Mouse (Mus musculus) layer of hippocampus, adult 2 months (tissue): ENCODE measurements at regions not wholly inside any gene's neighbourhood (a gene's known extent, or its start where the extent isn't known, plus 50 kb on each side); places are given as distances from the start of the nearest gene placed in this dataset.
"Not testable (repeated sequence)": the region's sequence is repeated elsewhere in the genome, so short reads cannot be mapped to it uniquely, and the experiment has no call there.

Experiments
- DNase-seq, 2 experiments: peaks; one replicate each; pipeline ENCODE4 v3.0.0; 2022; ENCODE audit warnings: low spot score in 2 of 2
- H3K27ac ChIP-seq: fragments of 200-600 bp; 2 replicates; pipeline ENCODE4 v1.8.1; 2022
- H3K4me3 ChIP-seq: fragments of 200-600 bp; 2 replicates; pipeline ENCODE4 v1.8.1; 2022; ENCODE audit warnings: mild to moderate bottlenecking
- CTCF ChIP-seq: fragments of 200-600 bp; conservative IDR thresholded peaks from 2 replicates; pipeline ENCODE4 v1.8.1; 2022; ENCODE audit warnings: antibody characterized with exemption, mild to moderate bottlenecking, moderate library complexity

DNA sequence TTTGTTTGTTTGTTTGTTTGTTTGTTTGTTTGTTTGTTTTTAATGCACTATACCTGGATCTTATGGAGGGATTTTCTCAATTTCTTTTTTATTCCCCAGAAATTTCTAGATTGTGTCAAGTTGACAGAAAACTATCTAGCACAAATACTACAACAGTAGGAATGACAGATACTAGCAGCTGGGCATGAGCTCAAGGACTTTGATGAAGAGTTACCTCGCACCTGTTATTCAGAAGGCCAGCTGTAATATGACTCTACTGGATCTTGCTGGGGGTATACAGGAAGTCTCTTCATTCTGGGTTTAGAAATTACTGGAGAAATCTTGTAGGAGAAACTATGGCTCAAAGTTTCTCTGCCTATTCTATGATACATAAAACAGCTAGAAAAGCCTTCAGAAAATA lies 994.4 kb downstream of the Basp1 start:
- DNase-seq: no peak
- H3K4me3 ChIP-seq: no peak overlapping the region

DNA sequence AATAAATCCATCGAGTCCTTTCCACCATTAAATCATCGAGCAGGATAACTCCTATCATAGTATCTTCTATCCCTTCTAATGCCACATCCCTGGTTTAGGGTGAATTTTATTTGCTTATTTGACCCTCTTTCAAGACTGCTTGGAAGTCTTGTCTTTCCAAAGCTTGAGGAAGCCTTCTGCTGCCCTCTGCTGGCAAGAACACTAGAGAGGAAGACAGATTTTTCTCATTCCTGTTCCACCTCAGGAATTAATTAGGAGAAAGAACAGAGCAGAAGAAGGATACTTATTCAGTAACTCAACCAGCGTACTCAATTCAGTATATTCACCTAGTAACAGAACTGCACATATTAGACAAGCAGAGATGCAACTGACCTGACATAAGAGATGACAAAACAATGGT lies 1005.9 kb downstream of the Basp1 start:
- TF ChIP-seq CTCF: peak; percentile 90

More for the DNA sequence above, 994.4 kb downstream of the Basp1 start:
- no peak for TF ChIP-seq CTCF
- no peak overlapping the region for H3K27ac ChIP-seq

DNA sequence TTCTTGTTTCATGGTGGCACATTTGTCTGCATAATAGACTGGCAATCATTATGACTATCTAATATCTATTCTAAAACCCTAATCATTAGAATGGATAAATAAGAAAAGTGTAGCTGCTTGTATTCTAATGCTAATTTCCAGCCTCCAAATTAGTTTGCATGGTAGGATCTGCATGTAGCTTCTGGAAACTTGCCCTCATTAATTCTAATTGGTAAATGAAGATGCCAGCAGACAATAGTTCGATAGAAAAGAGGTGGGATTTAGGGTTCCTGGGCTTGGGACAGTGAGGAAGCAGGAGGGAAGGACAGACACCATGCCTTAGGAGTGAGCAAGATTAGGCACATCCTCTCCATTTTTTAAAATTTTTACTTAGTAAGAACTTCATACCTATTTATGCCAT lies 1008.3 kb downstream of the Basp1 start:
- no peak for TF ChIP-seq CTCF
- H3K27ac ChIP-seq: no peak overlapping the region
- no peak for DNase-seq
- H3K4me3 ChIP-seq: no peak overlapping the region

More for the DNA sequence above, 1005.9 kb downstream of the Basp1 start:
- DNase-seq: peak; percentile 54 to 73
- no peak overlapping the region for H3K27ac ChIP-seq
- no peak overlapping the region for H3K4me3 ChIP-seq

DNA sequence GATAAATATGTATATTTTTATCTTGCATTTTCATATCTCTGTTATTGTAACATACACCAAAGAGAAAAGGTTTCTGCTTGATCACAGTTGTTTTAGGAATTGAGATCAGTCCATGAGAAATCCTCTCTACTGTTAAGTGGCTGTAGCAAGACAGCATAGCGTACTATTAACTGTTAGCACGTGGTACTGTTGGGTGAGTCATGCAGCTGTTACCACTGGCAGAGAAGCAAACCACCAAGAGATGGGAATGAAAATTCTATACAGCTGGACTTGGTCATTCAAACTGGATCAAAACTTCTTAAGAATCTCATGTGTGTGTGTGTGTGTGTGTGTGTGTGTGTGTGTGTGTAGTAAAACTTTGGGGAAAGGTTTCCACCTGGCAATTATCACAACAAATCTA lies 1013.5 kb downstream of the Basp1 start:
- no peak overlapping the region for H3K27ac ChIP-seq
- DNase-seq: no peak
- no peak for TF ChIP-seq CTCF
- no peak overlapping the region for H3K4me3 ChIP-seq

DNA sequence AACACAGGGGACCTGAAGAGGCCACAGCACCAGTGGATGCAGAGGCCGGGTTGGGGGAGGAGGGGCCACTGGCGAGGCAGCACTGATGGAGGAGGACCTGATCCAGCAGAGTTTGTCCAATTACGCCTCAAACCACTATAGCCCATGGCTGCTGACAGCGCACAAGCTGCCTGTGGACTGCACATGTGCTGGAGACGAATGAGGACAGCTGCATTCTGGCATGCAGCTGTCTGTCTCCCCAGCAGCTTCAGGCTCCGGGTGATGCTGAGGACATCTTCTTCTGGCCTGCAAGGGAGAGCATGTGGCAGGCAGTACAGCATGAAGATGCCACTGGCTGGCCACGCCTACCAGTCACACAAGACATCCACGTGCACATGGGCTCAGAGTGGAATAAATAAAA lies 1055.2 kb downstream of the Basp1 start:
- TF ChIP-seq CTCF: no peak
- no peak for DNase-seq

DNA sequence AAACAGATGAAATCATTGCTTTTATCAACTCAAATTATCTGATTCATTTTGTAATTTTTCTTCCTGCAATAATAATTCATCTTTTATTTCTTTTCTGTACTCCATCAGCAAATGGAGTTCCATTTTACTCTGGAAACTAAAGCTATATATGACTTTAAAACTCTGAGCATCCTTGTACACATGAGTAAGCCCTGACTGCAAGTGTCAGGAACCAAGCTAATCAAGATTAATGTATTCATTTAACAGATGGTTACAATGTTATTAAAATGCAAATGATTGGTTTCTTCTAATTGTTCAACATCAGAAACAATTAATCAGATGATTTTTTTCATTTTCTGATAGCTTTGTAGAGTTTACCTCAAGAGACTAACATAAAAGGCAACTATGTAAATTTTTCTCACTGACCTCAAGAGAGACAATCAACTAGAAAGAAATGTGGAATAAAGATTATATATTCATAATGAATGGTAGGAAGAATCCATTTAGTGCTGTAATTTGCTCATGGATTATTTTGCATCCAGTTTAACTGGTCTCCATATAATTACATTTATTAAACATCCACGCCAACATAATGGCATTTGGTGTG lies 1064.5 kb downstream of the Basp1 start:
- H3K4me3 ChIP-seq: no peak overlapping the region
- H3K27ac ChIP-seq: no peak overlapping the region
- no peak for DNase-seq
- no peak for TF ChIP-seq CTCF

More for the DNA sequence above, 1055.2 kb downstream of the Basp1 start:
- H3K27ac ChIP-seq: no peak overlapping the region
- H3K4me3 ChIP-seq: no peak overlapping the region

DNA sequence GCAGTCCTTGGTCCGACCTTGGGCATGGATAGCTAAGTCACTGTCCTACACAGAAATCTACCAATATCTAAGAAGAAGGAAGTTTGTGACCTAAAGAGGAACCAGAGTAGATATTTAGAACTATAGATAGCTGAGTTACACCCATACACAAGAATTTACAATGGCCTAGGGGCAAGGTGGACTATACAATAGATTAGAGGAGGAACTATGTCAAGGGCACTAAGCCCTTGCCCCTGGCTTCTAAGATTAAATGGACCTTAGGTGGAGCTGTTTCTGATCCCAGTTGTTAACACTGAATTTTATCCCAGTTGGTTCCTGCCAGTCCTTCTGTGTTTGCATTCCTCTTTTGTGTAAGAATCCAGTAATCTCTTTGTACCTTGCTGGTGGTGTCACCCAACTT lies 1077.7 kb downstream of the Basp1 start:
- not testable (repeated sequence) for DNase-seq, H3K4me3 ChIP-seq, H3K27ac ChIP-seq

DNA sequence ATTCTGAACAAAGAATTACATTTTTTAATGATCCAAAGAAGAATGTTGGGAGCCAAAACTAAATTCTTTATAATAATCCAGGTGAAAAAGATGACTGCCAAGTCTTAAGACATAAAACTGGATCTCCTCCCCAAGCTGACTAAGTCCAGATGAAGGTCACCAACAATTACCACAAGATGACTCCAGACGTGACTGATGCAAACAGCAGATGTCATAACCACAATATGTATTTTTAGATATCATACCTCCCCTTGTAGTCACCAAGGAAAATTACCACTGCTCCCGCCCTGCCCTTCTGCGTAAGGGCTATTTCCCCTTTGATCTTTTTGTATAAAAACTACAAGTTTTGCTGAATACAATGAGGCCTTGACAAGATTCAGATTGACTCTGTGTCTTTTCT lies 1110.4 kb downstream of the Basp1 start:
- H3K27ac ChIP-seq, H3K4me3 ChIP-seq, DNase-seq: not testable (repeated sequence)

DNA sequence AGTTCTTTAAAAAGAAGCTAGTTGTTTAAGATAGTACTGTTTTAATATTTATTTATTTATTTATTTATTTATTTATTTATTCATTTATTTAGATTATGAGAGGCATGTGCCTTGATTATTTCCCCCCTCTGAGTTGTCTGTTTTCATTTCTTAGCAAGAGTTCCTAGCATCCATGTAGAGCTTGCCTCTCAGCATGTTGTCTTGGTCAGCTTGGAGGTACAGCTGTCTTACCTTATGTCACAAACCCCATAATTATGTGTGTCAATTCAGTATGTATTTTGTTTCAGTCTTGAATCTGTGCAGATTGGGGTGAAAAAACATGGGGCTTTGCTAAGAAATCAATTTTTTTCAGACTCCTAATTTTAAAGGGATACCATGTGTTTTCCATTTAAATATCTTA lies 1116.3 kb downstream of the Basp1 start:
- TF ChIP-seq CTCF: no peak
- Histone ChIP-seq H3K27ac (no peak overlapping the region), H3K4me3 (no peak overlapping the region)
- DNase-seq: no peak

DNA sequence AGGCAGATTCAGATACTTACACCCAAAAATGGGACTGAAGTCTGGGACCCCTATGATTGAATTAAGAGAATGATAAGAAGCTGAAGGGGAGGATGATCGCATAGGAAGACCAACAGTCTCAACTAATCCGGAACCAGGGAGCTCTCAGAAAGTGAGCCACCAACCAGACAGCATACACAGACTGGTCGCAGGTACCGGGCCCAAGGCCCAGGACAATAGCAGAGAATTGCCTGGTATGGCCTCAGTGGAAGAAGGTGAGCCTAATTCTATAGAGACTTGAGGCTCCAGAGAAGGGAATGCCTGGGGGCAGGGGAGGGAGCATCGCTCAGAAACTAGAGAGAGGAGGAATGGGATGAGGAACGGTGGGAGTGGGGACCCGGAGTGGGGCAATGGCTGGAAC lies 1116.8 kb downstream of the Basp1 start:
- no peak overlapping the region for H3K4me3 ChIP-seq
- H3K27ac ChIP-seq: no peak overlapping the region
- TF ChIP-seq CTCF: no peak
- DNase-seq: no peak

DNA sequence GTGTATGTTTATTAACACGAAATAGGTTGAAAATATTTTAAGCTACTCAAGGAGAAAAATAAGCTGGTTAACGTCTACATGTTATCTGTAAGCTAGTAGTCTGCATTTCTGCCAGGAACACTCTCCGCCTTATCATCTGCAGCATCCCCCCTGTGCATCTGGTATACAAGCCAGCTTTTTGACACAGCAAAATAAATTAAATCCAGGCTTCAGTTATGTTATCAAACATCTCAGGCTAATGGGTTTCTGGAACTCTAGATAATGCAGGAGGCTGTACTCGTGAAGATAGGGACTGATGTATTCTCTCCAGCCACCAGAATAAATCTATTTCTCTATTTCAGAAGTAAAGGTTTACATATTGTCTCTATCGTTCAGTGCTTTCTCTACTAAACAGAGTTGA lies 1138.5 kb downstream of the Basp1 start:
- peak in 1 of 2 experiments; percentile 29 for DNase-seq
- no peak for TF ChIP-seq CTCF
- H3K27ac ChIP-seq: no peak overlapping the region
- H3K4me3 ChIP-seq: no peak overlapping the region

DNA sequence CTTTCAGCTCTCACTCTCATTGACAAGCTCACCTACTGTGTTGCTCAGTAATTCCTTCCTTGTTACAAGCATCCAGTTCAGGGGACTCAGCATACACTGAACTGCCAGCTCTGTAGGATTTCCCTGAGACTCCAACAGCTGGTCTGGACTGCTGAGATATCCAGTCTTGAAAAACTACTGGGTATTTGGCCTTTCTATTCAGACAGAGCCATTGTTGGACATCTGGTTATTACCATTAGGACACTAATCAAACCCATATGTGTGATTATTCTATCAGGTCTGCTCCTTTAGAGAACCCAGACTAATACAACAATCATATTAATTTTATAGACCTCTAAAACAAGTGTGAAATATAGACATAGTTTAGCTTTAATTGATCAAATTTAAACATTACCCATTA lies 1146.2 kb downstream of the Basp1 start:
- DNase-seq: no peak
- Histone ChIP-seq H3K27ac (no peak overlapping the region), H3K4me3 (no peak overlapping the region)
- no peak for TF ChIP-seq CTCF
